In the genomic region with DNA sequence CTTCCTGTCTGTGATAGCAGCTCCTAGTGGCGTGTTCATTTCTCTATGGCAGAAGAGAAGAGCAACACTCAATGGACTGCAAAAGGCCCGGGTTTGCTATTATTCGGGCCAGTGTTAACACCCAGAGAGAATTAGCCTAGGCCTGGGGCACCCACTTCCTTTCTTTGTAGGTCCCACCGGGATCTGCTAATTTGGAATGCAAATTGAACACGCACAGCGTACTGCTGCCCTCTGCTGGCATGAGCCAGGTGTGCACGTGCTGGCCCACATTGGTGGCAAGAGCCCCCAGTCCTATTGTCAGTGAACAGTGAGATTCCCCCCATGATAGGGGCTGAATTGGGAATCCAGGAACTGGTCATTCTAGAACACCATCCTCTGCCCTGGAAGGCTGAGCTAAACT, we compare ENCODE assay signal across 8 mouse cellular contexts.
DNase-seq lines count a peak whose midpoint lies in the region; ATAC-seq and TF ChIP-seq lines count a peak whose summit lies in the region.

No protein-coding gene starts in this region.

- no peaks in the 10 kb centered on the region for H3K4me1 ChIP-seq in MEL (ENCODE audit: control insufficient read depth in 1 of 2, insufficient read depth in 2 of 2, low read length in 2 of 2)
- peaks cover 12% of the 10 kb centered on the region for H3K4me1 ChIP-seq in hindbrain, embryonic 14.5 days (replicated peaks; ENCODE audit: control insufficient read depth, insufficient read depth, low read length)

- H3K4me2 ChIP-seq in hindbrain, embryonic 14.5 days (replicated peaks), result peak overlapping the region; percentile 43

- H3K9me3 ChIP-seq in MEL (replicated peaks; ENCODE audit: insufficient read depth, low read length), result no peaks in the 10 kb centered on the region
- H3K9me3 ChIP-seq in hindbrain, embryonic 14.5 days (ENCODE audit: control insufficient read depth, low read length), result no peaks in the 10 kb centered on the region

- peak; percentile 53 for DNase-seq in MEL (ENCODE audit: low read depth, low spot score)
- DNase-seq in cerebellum, adult 9-11 months, result peak; percentile 61
- DNase-seq in frontal cortex, postnatal 25 days (ENCODE audit: low spot score in 2 of 2), result peak; percentile 70 to 71
- DNase-seq in hindbrain, embryonic 14.5 days (ENCODE audit: low spot score), result peak; percentile 91
- DNase-seq in left cerebral cortex, adult 11 months (ENCODE audit: low spot score), result peak; percentile 30
- DNase-seq in lung, postnatal 4 days, result peak; percentile 75 to 82
- peak; percentile 39 for DNase-seq in right cerebral cortex, adult 18-20 months
- DNase-seq in urinary bladder, adult 2 months (ENCODE audit: low spot score), result peak; percentile 63

- TF ChIP-seq RAD21 in MEL (IDR thresholded peaks at IDR 0.05; ENCODE audit: low read depth, low read length), result peak; percentile 69

- TF ChIP-seq POLR2A in MEL (IDR thresholded peaks at IDR 0.05; ENCODE audit: control insufficient read depth in 1 of 2, insufficient read depth in 1 of 2, low read depth in 1 of 2, low read length in 2 of 2, poor library complexity in 1 of 2), result no peak

- H3K9ac ChIP-seq in MEL (ENCODE audit: control insufficient read depth, low read depth, low read length, poor library complexity, severe bottlenecking), result no peak overlapping the region
- H3K9ac ChIP-seq in hindbrain, embryonic 14.5 days, result no peak overlapping the region

- WGBS in hindbrain, embryonic 14.5 days, result 3% methylated on average over 7 of the region's 7 CpGs

- TF ChIP-seq CTCF in MEL (IDR thresholded peaks at IDR 0.05 in 2 of 3, conservative IDR thresholded peaks at IDR 0.05 in 1 of 3; ENCODE audit: control insufficient read depth in 1 of 3, insufficient read depth in 1 of 3, low read depth in 2 of 3, low read length in 3 of 3, poor library complexity in 1 of 3, severe bottlenecking in 1 of 3), result peak; percentile 71 to 86 (median 73)

- no peak overlapping the region for H3K4me3 ChIP-seq in MEL (ENCODE audit: control insufficient read depth in 1 of 2, insufficient read depth in 1 of 2, low read depth in 2 of 2, low read length in 2 of 2)
- no peak overlapping the region for H3K4me3 ChIP-seq in hindbrain, embryonic 14.5 days (replicated peaks; ENCODE audit: low read length)

- no peaks in the 10 kb centered on the region for H3K27me3 ChIP-seq in MEL (ENCODE audit: control insufficient read depth in 1 of 2, insufficient read depth in 2 of 2, low read length in 2 of 2)
- H3K27me3 ChIP-seq in hindbrain, embryonic 14.5 days (ENCODE audit: control insufficient read depth, insufficient read depth, low read length), result no peaks in the 10 kb centered on the region

- no peaks in the 10 kb centered on the region for H3K36me3 ChIP-seq in MEL (ENCODE audit: control insufficient read depth in 1 of 2, insufficient read depth in 2 of 2, low read length in 2 of 2)
- peaks cover 9% of the 10 kb centered on the region for H3K36me3 ChIP-seq in hindbrain, embryonic 14.5 days (replicated peaks; ENCODE audit: control insufficient read depth, insufficient read depth)

- H3K79me2 ChIP-seq in MEL (ENCODE audit: control insufficient read depth, insufficient read depth, low read length, poor library complexity), result no peaks in the 10 kb centered on the region

- ATAC-seq in hindbrain, embryonic 14.5 days (ENCODE audit: low FRiP score), result no peak

- no peak for TF ChIP-seq EP300 in MEL (IDR thresholded peaks at IDR 0.05; ENCODE audit: low read depth in 1 of 2, low read length in 2 of 2)

- no peak overlapping the region for H3K27ac ChIP-seq in MEL (ENCODE audit: control insufficient read depth, low read depth, low read length)
- H3K27ac ChIP-seq in hindbrain, embryonic 14.5 days, result no peak overlapping the region

TF ChIP-seq in MEL, 35 proteins besides CTCF, POLR2A, EP300 and RAD21:
- TF ChIP-seq JUND (IDR thresholded peaks at IDR 0.05; ENCODE audit: low read depth, low read length) (no peak), TCF12 (IDR thresholded peaks at IDR 0.05; ENCODE audit: low read depth, low read length) (no peak), RCOR1 (IDR thresholded peaks at IDR 0.05; ENCODE audit: low read depth, low read length) (no peak), TBP (IDR thresholded peaks at IDR 0.05; ENCODE audit: low read depth, low read length) (no peak), MAX (IDR thresholded peaks at IDR 0.05; ENCODE audit: low read length) (peak; percentile 63), MXI1 (IDR thresholded peaks at IDR 0.05; ENCODE audit: low read depth, low read length) (no peak), HCFC1 (IDR thresholded peaks at IDR 0.05; ENCODE audit: low read depth, low read length) (no peak), MEF2A (IDR thresholded peaks at IDR 0.05; ENCODE audit: extremely low read depth, insufficient replicate concordance, low read depth, low read length, poor library complexity, severe bottlenecking) (no peak), USF1 (IDR thresholded peaks at IDR 0.05; ENCODE audit: low read depth, low read length) (0 out of 2 replicates have a peak, but pooled peaks have one; percentile 18), KAT2A (conservative IDR thresholded peaks at IDR 0.05; ENCODE audit: low read depth, low read length) (no peak), ETS1 (IDR thresholded peaks at IDR 0.05; ENCODE audit: low read depth, low read length) (no peak), MYC (IDR thresholded peaks at IDR 0.05; ENCODE audit: low read depth, low read length) (0 out of 2 replicates have a peak, but pooled peaks have one; percentile 52), MYB (IDR thresholded peaks at IDR 0.05; ENCODE audit: low read depth, low read length) (no peak), SMC3 (IDR thresholded peaks at IDR 0.05; ENCODE audit: low read depth, low read length) (peak; percentile 68), ZC3H11A (IDR thresholded peaks at IDR 0.05; ENCODE audit: low read depth, low read length) (peak; percentile 36; the same call in 1 of the 2 replicates)
TF ChIP-seq in MEL: peak in this region for 5.

Comparison
In these comparisons a context has a peak if more than half of its experiments do, and no peak if none do; other contexts are left out.
1. DNase-seq: peak in every context shown above with its lines; median percentile 91 in hindbrain, embryonic 14.5 days; 78 in lung, postnatal 4 days; 70 in frontal cortex, postnatal 25 days; 63 in urinary bladder, adult 2 months; 61 in cerebellum, adult 9-11 months; 53 in MEL; 39 in right cerebral cortex, adult 18-20 months; 30 in left cerebral cortex, adult 11 months.